Mouse (Mus musculus) C2C12 (cell line): Measurements from ENCODE around the gene Tcf7l1.

ENCODE experiments used
- CTCF ChIP-seq: IDR thresholded peaks from one replicate; pipeline ENCODE4 v1.5.1; 2011; ENCODE audit not compliant: control insufficient read depth, insufficient read depth, insufficient read length
- MYOG ChIP-seq: IDR thresholded peaks from one replicate; pipeline ENCODE4 v1.6.1; 2011; ENCODE audit not compliant: control insufficient read depth, insufficient read length; ENCODE audit errors: extremely low read depth

DNA sequence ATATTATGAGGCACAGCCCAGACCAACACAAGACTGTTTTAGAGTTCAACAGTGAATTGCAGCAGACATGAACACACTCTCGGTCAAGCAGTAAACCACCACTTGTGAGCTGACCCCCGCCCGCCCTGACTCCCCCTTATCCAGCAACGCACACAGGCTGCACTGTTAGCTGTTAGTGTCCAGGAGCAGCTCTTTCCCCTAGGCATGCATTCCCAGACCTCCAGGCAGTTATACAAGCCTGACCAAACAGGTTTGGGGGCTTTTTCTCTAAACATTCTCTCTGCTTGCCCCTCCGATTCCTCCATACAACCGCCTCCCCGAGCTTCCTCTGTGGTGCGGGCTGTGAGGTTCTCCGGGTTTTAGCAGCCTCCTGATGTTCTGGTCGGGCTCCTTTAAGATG, 112.0 kb downstream of the Tcf7l1 start:
- TF ChIP-seq MYOG (no peak), CTCF (no peak)
